Mouse (Mus musculus) myocyte (in vitro differentiated cells): ENCODE results near the gene Rnf126.

ENCODE experiments used
- E2F4 ChIP-seq: IDR thresholded peaks from one replicate; pipeline ENCODE4 v1.6.1; 2011; ENCODE audit warnings: mild to moderate bottlenecking, control low read depth, moderate library complexity; ENCODE audit not compliant: insufficient read depth
- MAX ChIP-seq: IDR thresholded peaks from one replicate; pipeline ENCODE4 v1.6.1; 2011; ENCODE audit warnings: low read depth, mild to moderate bottlenecking, control low read depth
- MYOD1 ChIP-seq, 3 experiments: IDR thresholded peaks; one replicate each; pipeline ENCODE4 v1.6.1; 2011; ENCODE audit warnings: control low read depth in 2 of 3, low read depth in 2 of 3, mild to moderate bottlenecking in 2 of 3, moderate library complexity in 1 of 3; ENCODE audit not compliant: insufficient read length in 2 of 3, control insufficient read depth in 1 of 3
- MYOG ChIP-seq, 3 experiments: IDR thresholded peaks; one replicate each; pipeline ENCODE4 v1.6.1; 2011; ENCODE audit warnings: control low read depth in 2 of 3, low read depth in 2 of 3, mild to moderate bottlenecking in 2 of 3; ENCODE audit not compliant: insufficient read length in 2 of 3, control insufficient read depth in 1 of 3, insufficient read depth in 1 of 3
- POLR2A ChIP-seq: IDR thresholded peaks from one replicate; pipeline ENCODE4 v1.6.1; 2011; ENCODE audit warnings: low read depth, mild to moderate bottlenecking, control low read depth, moderate library complexity; ENCODE audit not compliant: insufficient read length
- POLR2AphosphoS2 ChIP-seq: IDR thresholded peaks from one replicate; pipeline ENCODE4 v1.6.1; 2011; ENCODE audit warnings: low read depth, control low read depth; ENCODE audit not compliant: insufficient read length
- TCF12 ChIP-seq: IDR thresholded peaks from one replicate; pipeline ENCODE4 v1.6.1; 2011; ENCODE audit warnings: mild to moderate bottlenecking, control low read depth; ENCODE audit not compliant: poor library complexity, insufficient read depth, severe bottlenecking
- TCF3 ChIP-seq: IDR thresholded peaks from one replicate; pipeline ENCODE4 v1.6.1; 2011; ENCODE audit warnings: low read depth, control low read depth; ENCODE audit not compliant: insufficient read length
- USF1 ChIP-seq: IDR thresholded peaks from one replicate; pipeline ENCODE4 v1.6.1; 2011; ENCODE audit warnings: low read depth, mild to moderate bottlenecking, control low read depth, moderate library complexity

GRCm38 (mm10) chr10:79716254-79716987 lies 50.3 kb downstream of the Rnf126 start, which contains the start of gene Hcn2:
- no peak for TF ChIP-seq USF1
- no peak for TF ChIP-seq POLR2A
- TF ChIP-seq E2F4 = no peak
- no peak for TF ChIP-seq MYOG (IDR thresholded peaks at IDR 0.05; ENCODE audit: control insufficient read depth in 1 of 3, insufficient read depth in 1 of 3, insufficient read length in 2 of 3, low read depth in 2 of 3)
- no peak for TF ChIP-seq TCF12
- TF ChIP-seq MAX = no peak
- TF ChIP-seq POLR2AphosphoS2 = no peak
- no peak for TF ChIP-seq TCF3
- no peak for TF ChIP-seq MYOD1 (IDR thresholded peaks at IDR 0.05; ENCODE audit: control insufficient read depth in 1 of 3, insufficient read length in 2 of 3, low read depth in 2 of 3)
